Mouse (Mus musculus): ENCODE measurements around the gene Enah.

The Enah gene

DNA sequence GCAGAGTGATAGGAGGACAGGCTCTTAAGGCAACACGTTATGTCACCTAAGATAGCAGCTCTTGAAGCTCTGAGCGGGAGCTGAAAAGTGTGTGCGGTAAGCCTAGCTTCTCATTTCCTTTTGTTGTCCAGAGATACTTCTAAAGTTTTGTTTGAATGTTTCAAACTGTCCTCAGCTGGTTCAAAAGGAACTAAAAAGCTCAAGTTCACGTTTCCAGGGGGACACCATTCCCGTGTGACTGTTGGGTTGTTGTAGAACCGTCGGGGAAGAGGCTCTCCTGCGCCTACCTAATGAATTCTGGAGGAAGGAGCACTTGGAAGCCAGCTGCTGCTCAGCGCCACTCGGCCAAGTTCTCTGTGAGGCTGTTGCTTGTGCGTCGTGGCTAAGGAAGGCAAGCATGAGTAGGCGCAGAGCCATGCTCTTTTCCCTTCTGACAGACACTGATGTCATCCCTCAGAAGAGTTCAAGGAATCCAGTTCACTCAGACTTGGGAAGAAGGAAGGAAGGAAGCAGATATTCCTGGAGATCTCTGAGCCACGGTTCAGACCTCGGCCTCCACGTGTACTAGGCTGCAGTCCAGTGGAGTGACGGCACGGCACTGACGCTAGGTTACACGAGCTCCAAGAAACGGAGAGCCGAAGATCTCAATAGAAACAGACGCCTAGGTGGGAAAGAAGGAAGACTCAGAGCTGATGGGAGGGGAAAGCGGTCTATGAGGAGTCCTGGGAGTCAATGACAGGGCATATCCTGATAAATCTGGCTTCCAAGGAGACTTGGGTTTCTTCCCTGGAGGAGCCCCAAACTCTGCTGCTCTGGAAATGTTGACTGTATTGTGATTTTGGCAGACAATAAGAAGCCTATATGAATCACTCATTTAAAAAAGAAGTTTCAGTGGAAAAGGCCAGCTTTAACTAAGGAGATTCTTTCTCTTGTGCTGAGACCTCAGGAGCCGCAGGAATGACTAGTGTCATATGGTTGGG, 8.7 kb upstream of the Enah start:
- DNase-seq (ENCODE audit: low spot score in 2 of 2): no peak

GRCm38 (mm10) chr1:182027426-182027979, 7.7 kb upstream of the Enah start:
- no peak for DNase-seq (ENCODE audit: low spot score in 2 of 2)

DNA sequence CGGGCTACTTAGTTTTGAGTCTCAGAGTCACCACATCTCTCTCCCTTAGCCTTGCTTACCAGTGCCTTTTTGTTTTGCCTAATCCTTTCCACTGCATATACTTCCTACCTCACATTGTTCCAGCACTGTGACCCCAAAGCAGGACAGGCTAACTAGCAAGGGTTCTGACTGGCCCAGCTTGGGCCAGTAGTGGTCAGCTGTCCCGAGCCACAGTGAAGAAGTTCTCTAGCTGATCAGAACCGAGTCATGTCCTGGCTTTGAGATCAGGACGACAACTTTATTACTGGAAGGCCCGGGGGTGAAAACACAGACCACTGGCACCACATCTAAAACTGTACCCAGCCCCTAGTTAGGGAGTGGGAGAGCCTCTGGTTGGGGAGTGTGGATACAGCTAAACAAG, 7.0 kb upstream of the Enah start:
- DNase-seq (ENCODE audit: low spot score in 2 of 2): no peak

DNA sequence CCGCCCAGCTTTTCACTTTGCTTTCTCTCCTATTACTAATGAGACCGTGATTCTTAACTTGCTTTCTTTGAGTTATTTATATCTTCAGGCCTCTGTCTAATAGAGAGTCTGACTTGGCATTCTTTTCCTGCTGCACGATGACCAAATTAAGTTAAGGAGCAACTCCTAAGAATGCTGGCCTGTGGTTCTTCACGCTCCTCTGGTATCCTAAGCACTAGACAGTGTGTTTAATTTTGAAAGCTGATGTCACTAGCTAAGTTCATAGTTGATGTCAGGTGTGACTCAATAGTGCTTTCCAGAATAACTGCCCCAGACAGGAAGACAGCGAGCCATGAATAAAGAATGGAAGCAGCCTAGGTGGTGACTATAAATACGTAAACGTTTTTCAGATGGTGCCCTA, 6.3 kb upstream of the Enah start:
- no peak for DNase-seq (ENCODE audit: low spot score in 2 of 2)

GRCm38 (mm10) chr1:182021691-182022299, 2.0 kb upstream of the Enah start:
- DNase-seq (ENCODE audit: low spot score in 2 of 2): no peak

DNA sequence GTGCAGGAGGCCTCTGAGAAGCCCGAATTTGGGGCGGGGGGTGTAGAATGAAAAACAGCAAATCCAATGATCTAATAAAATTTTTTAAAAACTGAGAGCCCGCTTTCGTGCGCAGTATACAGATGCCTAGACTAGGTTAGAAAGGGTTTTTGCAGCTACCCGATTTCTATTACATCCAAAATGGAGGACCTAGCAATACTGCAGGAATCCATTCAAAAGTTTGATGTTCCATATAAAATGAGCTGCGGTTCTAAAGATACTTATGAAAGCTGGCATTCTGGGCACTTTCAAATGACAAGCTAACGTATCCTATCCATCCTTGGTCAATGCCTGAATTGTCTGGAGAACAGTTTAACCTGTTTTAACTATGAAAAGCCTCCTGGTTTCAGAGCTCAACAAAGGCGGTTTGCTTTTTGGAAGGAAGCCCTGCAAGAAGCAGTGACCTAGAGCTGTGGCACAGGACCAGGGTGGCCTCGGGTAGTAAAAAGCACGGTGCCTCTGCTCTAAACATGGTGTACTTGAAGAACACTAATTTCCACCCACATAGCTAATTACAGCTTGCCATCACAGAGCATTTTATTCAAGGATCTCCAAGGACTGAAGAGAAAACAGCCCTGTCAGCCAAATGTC, 1.2 kb upstream of the Enah start:
- no peak for DNase-seq (ENCODE audit: low spot score in 2 of 2)

- peak in 1 of 2 experiments; percentile 21 for DNase-seq (ENCODE audit: low spot score in 2 of 2)
Observed at GRCm38 (mm10) chr1:182019266-182019925, 394 bp downstream of the Enah start.

DNA sequence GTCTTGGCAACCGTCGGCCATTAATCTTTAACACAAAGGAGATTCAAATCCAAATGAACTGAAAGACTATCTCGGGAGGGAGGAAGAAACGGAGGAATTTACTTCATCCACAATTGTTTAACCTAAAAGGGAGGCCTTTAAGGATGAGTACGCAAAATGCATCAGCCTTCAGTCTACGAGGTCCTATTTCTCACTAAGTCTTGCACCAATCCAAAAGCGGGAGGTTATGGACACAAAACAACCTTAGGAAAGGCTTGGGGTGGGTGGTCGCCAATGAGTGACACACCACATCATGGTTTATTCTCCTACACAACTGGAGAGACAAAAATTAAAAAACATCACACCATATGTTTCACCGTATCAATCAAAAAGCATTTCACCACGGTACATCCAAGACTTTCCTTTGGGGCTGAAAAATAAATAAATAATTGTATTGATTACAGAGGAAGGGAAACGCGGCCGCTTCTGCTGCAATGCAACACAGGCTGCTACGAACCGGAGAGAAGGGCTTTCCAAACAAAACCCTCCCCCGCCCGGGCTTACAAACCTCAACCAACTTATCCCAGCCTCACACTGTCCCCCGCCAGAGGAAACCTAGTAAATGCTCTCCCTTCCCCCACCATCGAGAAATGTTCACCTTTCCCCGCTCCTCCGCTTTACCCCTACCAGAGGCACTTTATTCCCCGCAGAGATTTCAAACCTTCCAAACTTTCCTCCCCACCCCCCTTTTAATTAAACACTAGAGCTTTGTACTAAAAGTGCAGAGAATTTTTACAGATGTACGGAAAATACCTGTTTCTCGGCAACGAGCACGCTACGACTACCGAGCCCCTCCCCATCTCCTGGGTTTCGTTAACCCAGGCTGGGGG, 1.2 kb downstream of the Enah start:
- DNase-seq (ENCODE audit: low spot score in 2 of 2): no peak

- DNase-seq (ENCODE audit: low spot score in 2 of 2): no peak
Observed at GRCm38 (mm10) chr1:182005831-182006230, 14.0 kb downstream of the Enah start.

- DNase-seq (ENCODE audit: low spot score in 2 of 2): no peak
Observed at GRCm38 (mm10) chr1:181998673-181999072, 21.1 kb downstream of the Enah start.

DNA sequence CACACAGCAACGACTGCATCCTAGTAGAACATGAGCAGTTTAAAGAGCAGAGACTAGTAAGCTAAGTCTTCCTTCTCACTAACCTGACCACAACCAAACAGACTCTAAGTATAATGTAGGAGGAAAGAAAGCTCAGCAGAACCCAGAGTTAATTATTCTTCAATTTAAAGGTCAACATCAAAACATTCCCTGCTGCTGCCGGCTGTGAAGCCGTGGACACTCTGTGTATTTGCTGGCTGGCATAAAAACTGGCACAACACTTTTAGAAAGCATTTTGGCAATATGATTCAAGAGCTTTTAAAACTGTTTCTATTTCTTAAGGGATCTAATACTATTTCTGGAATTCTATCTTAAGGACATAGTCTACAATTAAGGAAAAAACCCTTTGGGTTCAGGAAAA, 22.0 kb downstream of the Enah start:
- no peak for DNase-seq (ENCODE audit: low spot score in 2 of 2)

GRCm38 (mm10) chr1:181993597-181993996, 26.2 kb downstream of the Enah start:
- no peak for DNase-seq (ENCODE audit: low spot score in 2 of 2)

DNA sequence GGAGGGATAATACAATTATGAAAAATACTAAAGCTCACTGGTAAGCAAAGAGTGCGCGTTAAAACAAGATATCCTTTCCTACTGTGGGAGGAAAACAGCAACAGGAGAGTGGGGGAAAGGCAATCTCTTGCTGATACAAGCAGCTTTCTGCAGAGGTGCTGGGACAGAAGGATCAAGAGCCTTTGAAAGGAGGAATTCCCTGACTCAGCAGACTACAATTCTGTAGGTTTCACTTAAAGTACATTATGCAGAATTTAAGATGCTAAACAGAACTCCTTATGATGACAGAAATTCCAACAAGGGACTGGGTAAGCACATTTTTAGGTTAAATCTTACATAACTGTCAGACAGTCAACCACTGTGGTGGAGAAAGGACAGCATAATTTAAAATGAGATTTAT, 31.4 kb downstream of the Enah start:
- no peak for DNase-seq (ENCODE audit: low spot score in 2 of 2)

DNA sequence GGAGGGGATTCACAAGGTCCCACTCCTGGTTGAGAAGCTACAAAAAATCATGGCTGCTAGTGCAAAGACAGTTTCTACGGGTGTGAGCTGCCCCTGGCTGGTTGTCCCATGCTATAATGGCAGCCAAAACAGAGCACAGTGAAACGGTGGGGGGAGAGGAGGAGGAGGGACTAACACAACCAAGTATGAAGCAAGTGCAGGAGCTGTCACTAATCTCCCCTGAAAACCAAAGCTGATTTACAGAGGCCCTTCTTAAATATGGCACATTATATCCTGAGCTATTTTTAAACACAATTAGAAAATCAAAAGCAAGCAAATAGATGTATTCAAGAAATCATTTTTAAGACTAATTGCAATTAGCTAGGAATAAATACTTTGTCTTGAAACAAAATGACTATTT, 32.6 kb downstream of the Enah start:
- DNase-seq (ENCODE audit: low spot score in 2 of 2): no peak

DNA sequence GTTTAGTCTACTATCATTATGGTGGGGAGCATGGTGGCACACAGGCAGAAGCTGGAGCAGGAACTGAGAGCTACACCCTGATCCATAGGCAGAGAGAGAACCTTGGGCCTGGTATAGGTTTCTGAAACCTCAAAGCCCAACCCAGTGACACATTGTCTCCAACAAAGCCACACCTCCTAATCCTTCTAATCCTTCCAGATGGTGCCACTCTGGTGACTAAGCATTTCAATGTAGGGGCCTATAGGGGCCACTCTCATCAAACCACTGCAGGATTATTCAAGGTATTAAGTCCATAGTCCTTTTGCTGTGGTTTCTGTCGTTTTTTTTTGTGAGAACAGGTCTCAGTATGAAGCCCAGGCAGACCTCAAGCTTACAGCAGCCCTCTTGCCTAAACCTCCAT, 33.9 kb downstream of the Enah start:
- no peak for DNase-seq (ENCODE audit: low spot score in 2 of 2)

- no peak for DNase-seq (ENCODE audit: low spot score in 2 of 2)
Observed at GRCm38 (mm10) chr1:181984811-181985210, 35.0 kb downstream of the Enah start.

- no peak for DNase-seq (ENCODE audit: low spot score in 2 of 2)
Observed at GRCm38 (mm10) chr1:181980017-181980719, 39.6 kb downstream of the Enah start.

DNA sequence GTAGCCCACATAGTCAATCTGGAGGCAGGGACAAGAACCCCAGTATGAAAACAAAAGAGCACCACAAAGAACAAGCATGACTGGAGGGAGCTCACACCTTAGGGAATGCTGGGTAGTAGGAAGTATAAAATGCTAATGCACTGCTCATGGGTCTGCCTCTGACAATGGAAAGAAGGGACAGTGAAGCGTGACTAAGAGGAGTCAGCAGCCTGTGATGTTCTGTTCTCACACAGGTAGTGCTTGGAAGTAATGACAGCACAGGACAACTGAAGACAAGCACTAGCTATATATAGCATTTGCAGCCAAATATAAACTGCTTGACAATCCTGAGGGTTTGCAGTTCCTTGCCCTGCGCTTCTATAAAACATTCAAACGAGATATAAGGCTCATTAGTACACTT, 44.3 kb downstream of the Enah start:
- DNase-seq (ENCODE audit: low spot score in 2 of 2): no peak

DNA sequence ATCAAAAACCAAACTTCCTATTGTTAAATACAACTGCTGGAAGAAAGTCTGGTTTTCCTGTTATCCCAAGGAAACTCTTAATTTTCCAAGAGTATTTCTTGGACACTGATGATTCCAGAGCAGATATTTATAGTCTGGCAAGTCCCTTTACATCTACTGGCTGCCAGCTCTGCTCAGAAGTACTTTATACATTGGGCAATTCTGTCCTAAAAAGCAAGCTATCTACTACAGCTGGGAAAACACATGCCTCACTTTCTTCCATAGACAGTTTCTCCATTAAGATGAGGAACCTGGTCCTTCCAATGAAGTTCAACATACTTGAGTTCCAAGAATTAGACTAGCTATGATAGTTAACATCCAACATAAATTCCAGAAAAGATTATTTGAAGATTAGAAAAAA, 44.9 kb downstream of the Enah start:
- no peak for DNase-seq (ENCODE audit: low spot score in 2 of 2)

- DNase-seq (ENCODE audit: low spot score in 2 of 2): no peak
Observed at GRCm38 (mm10) chr1:181965277-181965676, 54.5 kb downstream of the Enah start.
